Mouse (Mus musculus) intestine, postnatal 0 days (tissue): ENCODE results near the gene Apobec1. TPM values are rescaled to one million over a fixed set of nuclear protein-coding genes. Genes with fewer than 3 reads are reported as not detected.

Source experiments
- ATAC-seq: fragments of 200-750 bp; cut with Nextera tagmentation; 2 replicates; pipeline ENCODE4 v1.8.0; 2017; ENCODE audit warnings: mild to moderate bottlenecking, moderate TSS enrichment, moderate library complexity
- H3K27ac ChIP-seq: fragments of 300-500 bp; sonication (generic); 2 replicates; pipeline ENCODE4 v1.5.1; 2014; ENCODE audit warnings: mild to moderate bottlenecking, low read depth, low read length, moderate library complexity
- H3K27me3 ChIP-seq: fragments of 300-500 bp; sonication (generic); replicated peaks from 2 replicates; pipeline ENCODE4 v1.6.1; 2014; ENCODE audit warnings: low read length, mixed read lengths; ENCODE audit not compliant: control insufficient read depth, insufficient read depth
- H3K36me3 ChIP-seq: fragments of 300-500 bp; sonication (generic); 2 replicates; pipeline ENCODE4 v1.6.1; 2014; ENCODE audit warnings: mild to moderate bottlenecking, moderate library complexity; ENCODE audit not compliant: control insufficient read depth, insufficient read depth
- H3K4me1 ChIP-seq: fragments of 300-500 bp; sonication (generic); replicated peaks from 2 replicates; pipeline ENCODE4 v1.6.1; 2014; ENCODE audit warnings: antibody characterized with exemption, low read length, mixed read lengths; ENCODE audit not compliant: control insufficient read depth, insufficient read depth
- H3K4me2 ChIP-seq: fragments of 300-500 bp; sonication (generic); replicated peaks from 2 replicates; pipeline ENCODE4 v1.6.1; 2014; ENCODE audit warnings: low read depth, mild to moderate bottlenecking, moderate library complexity
- H3K4me3 ChIP-seq: fragments of 300-500 bp; sonication (generic); 2 replicates; pipeline ENCODE4 v1.5.1; 2014; ENCODE audit warnings: low read depth, low read length
- H3K9ac ChIP-seq: fragments of 300-500 bp; sonication (generic); 2 replicates; pipeline ENCODE4 v1.6.1; 2014; ENCODE audit warnings: mild to moderate bottlenecking, low read depth, low read length
- H3K9me3 ChIP-seq: fragments of 300-500 bp; sonication (generic); 2 replicates; pipeline ENCODE4 v1.6.1; 2016; ENCODE audit warnings: mixed run types; ENCODE audit not compliant: control insufficient read depth
- CTCF ChIP-seq: sonication (generic); IDR thresholded peaks from 2 replicates; pipeline ENCODE4 v1.5.1; 2016; ENCODE audit warnings: low read depth, mild to moderate bottlenecking, control low read depth, antibody characterized with exemption, moderate library complexity
- WGBS: fragments of 180-500 bp; shearing (Covaris S2); extraction: QIAGEN DNeasy Blood & Tissue Kit; methylation state at CpG from one replicate; pipeline ENCODE4 v1.1.7; 2014; 5-methylcytosine and 5-hydroxymethylcytosine counted together
- polyA plus RNA-seq: library from polyadenylated mRNA; unstranded; fragments of >200 nt; fragmentation: Nextera tagmentation; extraction: Ambion mirVana; gene quantifications from 2 replicates; pipeline ENCODE4 v1.2.1, GENCODE M21; 2015

Apobec1 gene
- polyA plus RNA-seq, 1 experiment from 2014 or later: 26.0 TPM

- Histone ChIP-seq H3K9ac (no peak overlapping the region), H3K9me3 (no peaks in the 10 kb centered on the region), H3K4me1 (no peaks in the 10 kb centered on the region; the same call in 1 of the 2 replicates), H3K27me3 (no peaks in the 10 kb centered on the region), H3K27ac (no peak overlapping the region), H3K4me3 (no peak overlapping the region), H3K36me3 (no peaks in the 10 kb centered on the region), H3K4me2 (no peak overlapping the region)
- TF ChIP-seq CTCF: no peak
- WGBS: 40% methylated on average over 3 of the region's 3 CpGs
- ATAC-seq: peak; percentile 14; the same call in 1 of the 2 replicates
Observed at GRCm38 (mm10) chr6:122571617-122571959, 30.7 kb downstream of the Apobec1 start.

GRCm38 (mm10) chr6:122570695-122571616, 31.3 kb downstream of the Apobec1 start:
- WGBS: 39% methylated on average over 8 of the region's 8 CpGs
- H3K9ac ChIP-seq: no peak overlapping the region
- H3K27me3 ChIP-seq: no peaks in the 10 kb centered on the region
- no peak overlapping the region for H3K4me2 ChIP-seq
- ATAC-seq: peak; percentile 80
- no peaks in the 10 kb centered on the region; the same call in 1 of the 2 replicates for H3K4me1 ChIP-seq
- H3K4me3 ChIP-seq: no peak overlapping the region
- no peak for TF ChIP-seq CTCF
- H3K36me3 ChIP-seq: no peaks in the 10 kb centered on the region
- no peaks in the 10 kb centered on the region for H3K9me3 ChIP-seq
- no peak overlapping the region for H3K27ac ChIP-seq

GRCm38 (mm10) chr6:122569762-122570161, 32.5 kb downstream of the Apobec1 start:
- no peak overlapping the region for H3K27ac ChIP-seq
- TF ChIP-seq CTCF: no peak

GRCm38 (mm10) chr6:122569113-122569512, 33.1 kb downstream of the Apobec1 start:
- no peak for ATAC-seq
- H3K9me3 ChIP-seq: no peaks in the 10 kb centered on the region
- H3K4me1 ChIP-seq: no peaks in the 10 kb centered on the region; the same call in 1 of the 2 replicates
- no peaks in the 10 kb centered on the region for H3K27me3 ChIP-seq
- no peak for TF ChIP-seq CTCF
- 77% methylated on average over 5 of the region's 5 CpGs for WGBS
- no peak overlapping the region for H3K9ac ChIP-seq
- no peak overlapping the region for H3K27ac ChIP-seq
- H3K36me3 ChIP-seq: no peaks in the 10 kb centered on the region
- no peak overlapping the region for H3K4me2 ChIP-seq
- H3K4me3 ChIP-seq: no peak overlapping the region

More at GRCm38 (mm10) chr6:122569762-122570161, 32.5 kb downstream of the Apobec1 start:
- no peaks in the 10 kb centered on the region; the same call in 1 of the 2 replicates for H3K4me1 ChIP-seq
- ATAC-seq: no peak
- H3K9ac ChIP-seq: no peak overlapping the region
- H3K4me3 ChIP-seq: no peak overlapping the region
- H3K36me3 ChIP-seq: no peaks in the 10 kb centered on the region
- WGBS: 82% methylated on average over 1 of the region's 1 CpGs
- no peaks in the 10 kb centered on the region for H3K27me3 ChIP-seq
- no peak overlapping the region for H3K4me2 ChIP-seq
- H3K9me3 ChIP-seq: no peaks in the 10 kb centered on the region

- no peak for ATAC-seq
- Histone ChIP-seq H3K4me1 (no peaks in the 10 kb centered on the region), H3K4me2 (no peak overlapping the region), H3K36me3 (no peaks in the 10 kb centered on the region), H3K27me3 (no peaks in the 10 kb centered on the region), H3K9me3 (no peaks in the 10 kb centered on the region), H3K9ac (no peak overlapping the region), H3K27ac (no peak overlapping the region), H3K4me3 (no peak overlapping the region)
- no peak for TF ChIP-seq CTCF
- WGBS: 89% methylated on average over 9 of the region's 9 CpGs
Observed at GRCm38 (mm10) chr6:122565070-122565784, 37.0 kb downstream of the Apobec1 start.

- 1% methylated on average over 6 of the region's 6 CpGs for WGBS
- Histone ChIP-seq H3K4me1 (no peaks in the 10 kb centered on the region), H3K36me3 (no peaks in the 10 kb centered on the region), H3K27ac (no peak overlapping the region), H3K4me3 (no peak overlapping the region), H3K9me3 (no peaks in the 10 kb centered on the region), H3K4me2 (peak overlapping the region; percentile 35), H3K9ac (no peak overlapping the region), H3K27me3 (no peaks in the 10 kb centered on the region)
- TF ChIP-seq CTCF: peak; percentile 90
- ATAC-seq: no peak
Observed at GRCm38 (mm10) chr6:122562463-122562862, 39.8 kb downstream of the Apobec1 start.
